In genomic region chr7:68128271-68128674, GRCm38 (mm10) we compare ENCODE assay signal across 8 mouse cellular contexts.
DNase-seq lines count a peak whose midpoint lies in the region; ATAC-seq and TF ChIP-seq lines count a peak whose summit lies in the region.

No protein-coding gene starts in this region.

- peak overlapping the region; percentile 63; the same call in 1 of the 2 replicates for H3K27ac ChIP-seq in lung, embryonic 16.5 days (ENCODE audit: low read length)
- peak overlapping the region; percentile 95 for H3K27ac ChIP-seq in hindbrain, embryonic 12.5 days
- peak overlapping the region; percentile 89 for H3K27ac ChIP-seq in midbrain, embryonic 10.5 days (replicated peaks)

- ATAC-seq in lung, embryonic 16.5 days (ENCODE audit: low read depth): no peak
- ATAC-seq in hindbrain, embryonic 12.5 days (ENCODE audit: low FRiP score): 0 out of 2 replicates have a peak, but pooled peaks have one; percentile 6

- H3K36me3 ChIP-seq in lung, embryonic 16.5 days (ENCODE audit: control insufficient read depth, insufficient read depth, low read length): no peaks in the 10 kb centered on the region
- H3K36me3 ChIP-seq in hindbrain, embryonic 12.5 days: no peaks in the 10 kb centered on the region
- H3K36me3 ChIP-seq in midbrain, embryonic 10.5 days: no peaks in the 10 kb centered on the region

- WGBS in lung, embryonic 16.5 days: 11% methylated on average over 7 of the region's 7 CpGs
- 24% methylated on average over 7 of the region's 7 CpGs for WGBS in lung, adult 2 months
- 14% methylated on average over 7 of the region's 7 CpGs for WGBS in hindbrain, embryonic 12.5 days
- 18% methylated on average over 7 of the region's 7 CpGs for WGBS in midbrain, embryonic 10.5 days

- no peaks in the 10 kb centered on the region for H3K9me3 ChIP-seq in lung, embryonic 16.5 days (ENCODE audit: control insufficient read depth, low read length)
- no peaks in the 10 kb centered on the region for H3K9me3 ChIP-seq in hindbrain, embryonic 12.5 days (replicated peaks)
- H3K9me3 ChIP-seq in midbrain, embryonic 10.5 days (replicated peaks): no peaks in the 10 kb centered on the region

- peaks cover 42% of the 10 kb centered on the region for H3K4me1 ChIP-seq in lung, embryonic 16.5 days (replicated peaks; ENCODE audit: control insufficient read depth, insufficient read depth, low read length)
- H3K4me1 ChIP-seq in lung, adult 2 months (ENCODE audit: control insufficient read depth, insufficient read depth, low read length): peaks cover 23% of the 10 kb centered on the region
- H3K4me1 ChIP-seq in hindbrain, embryonic 12.5 days: peaks cover 51% of the 10 kb centered on the region
- peaks cover 50% of the 10 kb centered on the region for H3K4me1 ChIP-seq in midbrain, embryonic 10.5 days

- TF ChIP-seq POLR2A in lung, adult 2 months (IDR thresholded peaks at IDR 0.05; ENCODE audit: borderline replicate concordance, extremely low read depth, low read depth, low read length): no peak

- H3K27me3 ChIP-seq in lung, embryonic 16.5 days (ENCODE audit: control insufficient read depth, insufficient read depth, low read depth, low read length): no peaks in the 10 kb centered on the region
- H3K27me3 ChIP-seq in hindbrain, embryonic 12.5 days: no peaks in the 10 kb centered on the region
- H3K27me3 ChIP-seq in midbrain, embryonic 10.5 days (ENCODE audit: low read depth, poor library complexity, severe bottlenecking): no peaks in the 10 kb centered on the region

- peak overlapping the region; percentile 93 for H3K4me2 ChIP-seq in lung, embryonic 16.5 days (ENCODE audit: low read depth, low read length)
- peak overlapping the region; percentile 79 for H3K4me2 ChIP-seq in hindbrain, embryonic 12.5 days (replicated peaks)

- H3K4me3 ChIP-seq in lung, embryonic 16.5 days (ENCODE audit: low read length): peak overlapping the region; percentile 63
- H3K4me3 ChIP-seq in lung, adult 2 months (replicated peaks; ENCODE audit: extremely low read depth, low read depth, low read length): no peak overlapping the region
- peak overlapping the region; percentile 50 for H3K4me3 ChIP-seq in hindbrain, embryonic 12.5 days
- peak overlapping the region; percentile 73 for H3K4me3 ChIP-seq in midbrain, embryonic 10.5 days

- DNase-seq in lung, adult 2 months: no peak
- DNase-seq in cerebellum, adult 9-11 months: peak; percentile 65
- DNase-seq in midbrain, embryonic 10.5 days (ENCODE audit: low spot score): no peak
- no peak for DNase-seq in layer of hippocampus, postnatal 25 days (ENCODE audit: extremely low spot score in 1 of 2, low spot score in 1 of 2)
- no peak for DNase-seq in left cerebral cortex, adult 11 months (ENCODE audit: low spot score)
- no peak for DNase-seq in urinary bladder, postnatal 4 days (ENCODE audit: low spot score in 2 of 2)

- no peak for TF ChIP-seq CTCF in lung, adult 2 months (IDR thresholded peaks at IDR 0.05; ENCODE audit: insufficient read depth, low read length)

- H3K9ac ChIP-seq in lung, embryonic 16.5 days (ENCODE audit: low read length): peak overlapping the region; percentile 68; the same call in 1 of the 2 replicates
- peak overlapping the region; percentile 71; the same call in 1 of the 2 replicates for H3K9ac ChIP-seq in hindbrain, embryonic 12.5 days
